In the genomic region with DNA sequence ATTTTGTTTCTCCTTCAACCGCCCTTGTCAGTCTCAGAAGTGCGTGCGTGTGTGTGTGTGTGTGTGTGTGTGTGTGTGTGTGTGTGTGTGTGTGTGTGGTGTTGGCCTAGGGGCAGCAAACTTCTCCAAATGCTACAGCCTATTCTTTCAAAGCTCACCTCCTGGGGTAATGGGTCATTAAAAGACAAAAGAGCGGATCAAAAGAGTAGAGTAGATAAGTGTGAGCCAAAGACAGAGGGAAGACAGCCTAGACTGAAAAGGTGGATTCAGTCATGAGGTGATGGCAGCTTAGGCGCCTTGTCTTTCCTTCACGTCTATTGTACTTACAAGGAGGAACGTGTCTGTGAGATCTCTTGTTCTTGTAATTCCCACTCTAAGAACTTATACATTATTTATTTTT, we compare ENCODE assay signal across 27 mouse cellular contexts.
"Had no signal": no experiment of that assay in that cellular context is flagged by ENCODE, and none has a peak within 500 bp of the region (broad histone marks: within the 10 kb centered on the region; RNA-seq: fewer than 3 reads in every experiment).

No protein-coding gene starts in this region.

- H3K4me1 ChIP-seq: hindbrain, embryonic 10.5 days; hindbrain, embryonic 12.5 days; intestine, embryonic 15.5 days; limb, embryonic 13.5 days; limb, embryonic 15.5 days; liver, embryonic 12.5 days had no signal

- H3K4me3 ChIP-seq: gastrocnemius, adult 2 months; heart, adult 2 months; heart, embryonic 13.5 days; heart, embryonic 15.5 days; hindbrain, embryonic 10.5 days; hindbrain, embryonic 12.5 days; intestine, embryonic 15.5 days; layer of hippocampus, adult 2 months; limb, embryonic 13.5 days; limb, embryonic 15.5 days; liver, embryonic 12.5 days had no signal

- H3K9ac ChIP-seq: heart, embryonic 13.5 days; heart, embryonic 15.5 days; hindbrain, embryonic 12.5 days; hindbrain, embryonic 14.5 days; intestine, embryonic 15.5 days; limb, embryonic 13.5 days; limb, embryonic 15.5 days; liver, embryonic 12.5 days; liver, embryonic 14.5 days had no signal

- H3K9me3 ChIP-seq: heart, embryonic 13.5 days; heart, embryonic 15.5 days; hindbrain, embryonic 10.5 days; hindbrain, embryonic 12.5 days; intestine, embryonic 15.5 days; limb, embryonic 13.5 days; limb, embryonic 15.5 days; liver, embryonic 12.5 days had no signal

- H3K36me3 ChIP-seq: heart, embryonic 13.5 days; heart, embryonic 15.5 days; hindbrain, embryonic 10.5 days; hindbrain, embryonic 12.5 days; intestine, embryonic 15.5 days; limb, embryonic 13.5 days; limb, embryonic 15.5 days; liver, embryonic 12.5 days had no signal

- H3K27ac ChIP-seq: gastrocnemius, adult 2 months; heart, adult 2 months; heart, embryonic 13.5 days; heart, embryonic 15.5 days; hindbrain, embryonic 10.5 days; hindbrain, embryonic 12.5 days; hindbrain, embryonic 14.5 days; intestine, embryonic 15.5 days; layer of hippocampus, adult 2 months; limb, embryonic 13.5 days; limb, embryonic 15.5 days; liver, embryonic 12.5 days; liver, embryonic 14.5 days had no signal

- H3K27me3 ChIP-seq: heart, embryonic 13.5 days; heart, embryonic 15.5 days; hindbrain, embryonic 12.5 days; intestine, embryonic 15.5 days; limb, embryonic 13.5 days; limb, embryonic 15.5 days; liver, embryonic 12.5 days had no signal

- DNase-seq: gastrocnemius, adult 2 months; gastrocnemius, postnatal 10 days; gastrocnemius, postnatal 25 days; heart, adult 2 months; heart, postnatal 4 days; kidney, adult 18-20 months; kidney, adult 8-10 months; kidney, postnatal 10 days; kidney, postnatal 25 days; kidney, postnatal 4 days; layer of hippocampus, adult 9-11 months; layer of hippocampus, postnatal 36 days; left cerebral cortex, postnatal 4 days had no signal

- ATAC-seq: hindbrain, embryonic 16.5 days; inflammation-experienced regulatory T-cells, adult 6 months; intestine, embryonic 15.5 days; intestine, postnatal 0 days; liver, embryonic 12.5 days had no signal
